Mouse (Mus musculus) naive thymus-derived CD4-positive, alpha-beta T cell, adult 2 months (primary cell): ENCODE measurements around the gene Gtsf1.
"Not testable (repeated sequence)": the region's sequence is repeated elsewhere in the genome, so short reads cannot be mapped to it uniquely, and the experiment has no call there.

ENCODE experiments used
- DNase-seq: peaks from one replicate; pipeline ENCODE4 v3.0.0-alpha.2; 2011; ENCODE audit warnings: low read depth

Gene Gtsf1

DNA sequence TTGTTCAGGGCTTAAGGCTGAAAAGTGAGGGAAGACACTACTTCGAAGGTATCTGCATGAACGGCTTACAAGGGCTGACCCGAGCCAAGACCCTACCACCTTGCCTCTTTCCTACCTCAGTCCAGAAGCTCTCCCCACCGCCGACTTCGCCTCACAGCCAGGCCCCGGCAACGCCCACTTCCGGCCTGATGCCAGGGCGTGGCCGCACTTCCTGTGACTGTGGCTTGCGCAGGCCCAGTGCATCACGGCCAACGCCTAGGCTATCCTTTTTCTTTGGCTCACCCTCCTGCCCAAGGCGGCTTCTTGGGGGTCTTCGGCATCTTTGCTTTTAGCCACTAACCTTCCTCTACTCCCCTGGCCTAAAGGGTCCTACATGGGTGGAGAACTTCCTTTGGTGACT lies at the start of gene Gtsf1:
Gene Gtsf1, minus strand, starts transcription at position 230 of the 400 bp plus-strand sequence.
- no peak for DNase-seq

GRCm38 (mm10) chr15:103479080-103479606 lies 48.9 kb upstream of the Gtsf1 start:
- no peak for DNase-seq

GRCm38 (mm10) chr15:103473769-103474168 lies 43.5 kb upstream of the Gtsf1 start:
- no peak for DNase-seq

DNA sequence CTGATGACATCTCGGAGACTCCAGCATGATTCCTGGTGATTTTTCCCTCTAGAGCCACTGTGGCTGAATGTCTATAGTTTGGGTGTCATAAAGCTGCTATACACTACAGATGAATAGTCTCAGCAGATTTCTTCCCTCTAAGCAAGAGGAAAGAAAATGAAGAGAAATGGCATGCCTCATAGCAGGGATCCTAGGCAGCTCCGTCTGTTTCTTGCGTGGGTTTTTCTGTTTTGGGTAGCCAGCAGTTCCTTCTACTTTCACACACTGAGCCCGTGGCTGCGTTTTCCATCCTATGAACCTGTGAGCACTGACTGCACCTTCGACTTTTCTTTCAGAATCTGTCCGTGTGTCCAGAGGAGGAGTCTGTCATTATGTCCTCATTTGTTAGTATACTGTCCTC lies 42.9 kb upstream of the Gtsf1 start:
- DNase-seq: no peak

DNA sequence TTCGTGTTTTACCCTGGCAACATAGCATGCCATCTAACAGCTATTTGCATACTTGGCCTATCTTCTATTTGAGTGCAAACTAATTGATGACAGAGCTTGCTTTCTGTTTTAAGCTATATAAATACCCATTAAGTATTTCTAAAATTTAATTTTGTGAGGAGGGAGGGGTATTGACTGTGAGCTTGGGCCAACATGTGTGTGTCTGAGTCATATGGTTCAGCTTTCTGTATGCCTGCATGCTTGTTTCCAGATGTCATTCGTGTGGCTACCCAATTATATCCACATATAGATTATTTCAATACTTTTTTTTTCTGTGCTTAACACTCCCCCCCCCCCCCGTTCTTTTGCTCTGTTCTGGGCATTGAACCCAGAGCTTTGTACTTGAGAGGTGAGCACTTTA lies 42.0 kb upstream of the Gtsf1 start:
- no peak for DNase-seq

GRCm38 (mm10) chr15:103471488-103472194 lies 41.4 kb upstream of the Gtsf1 start:
- DNase-seq: no peak

- no peak for DNase-seq
Measured at GRCm38 (mm10) chr15:103462539-103463261, 32.4 kb upstream of the Gtsf1 start.

- peak; percentile 42 for DNase-seq
Measured at GRCm38 (mm10) chr15:103454449-103454848, 24.2 kb upstream of the Gtsf1 start.

- DNase-seq: peak; percentile 89
Measured at GRCm38 (mm10) chr15:103453551-103454218, 23.4 kb upstream of the Gtsf1 start, which contains the start of gene Nckap1l. Gene Nckap1l (plus strand): TSS chr15:103453794.

GRCm38 (mm10) chr15:103448369-103448768 lies 18.1 kb upstream of the Gtsf1 start, which contains the start of gene Gtsf2:
Gene Gtsf2 (minus strand): TSS chr15:103448469.
- no peak for DNase-seq

DNA sequence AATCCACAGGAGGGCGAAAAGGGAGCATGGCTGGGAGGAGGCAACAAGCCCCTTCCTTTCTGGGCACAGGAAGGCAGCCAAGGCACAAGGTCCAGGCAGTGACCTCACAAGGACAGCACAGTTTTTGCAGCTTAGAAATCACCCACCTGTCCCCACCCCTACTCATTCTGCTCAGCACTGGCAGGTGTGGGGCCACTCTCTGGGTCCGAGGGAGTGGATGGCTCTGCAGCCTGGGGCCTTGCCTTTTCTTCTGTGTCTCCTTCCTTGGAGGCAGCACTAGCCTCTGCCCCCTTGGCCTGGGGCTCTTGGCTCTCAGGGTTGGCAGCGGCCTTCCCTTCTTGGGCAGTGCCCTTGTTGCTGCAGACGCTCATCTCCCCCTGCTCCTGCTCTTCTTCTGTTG lies 15.7 kb upstream of the Gtsf1 start:
- not testable (repeated sequence) for DNase-seq

DNA sequence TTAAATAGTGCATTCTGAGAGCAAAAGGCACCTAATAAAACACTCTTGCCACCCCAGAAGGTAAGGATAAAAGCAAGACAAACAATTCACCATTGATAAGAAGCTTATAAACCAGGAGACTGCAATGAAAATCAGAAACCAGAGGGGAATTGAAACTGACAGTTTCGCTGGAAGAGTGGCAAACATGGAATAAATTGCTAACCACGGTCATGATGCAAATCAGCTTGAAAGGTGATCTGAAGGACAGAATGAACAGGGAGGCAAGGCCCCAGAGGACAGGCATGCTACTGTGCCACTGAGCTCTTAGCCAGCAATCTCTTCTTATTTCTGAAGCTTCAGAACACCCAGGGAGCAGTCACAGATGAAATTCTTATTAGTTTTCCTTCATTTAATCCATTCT lies 3.3 kb downstream of the Gtsf1 start:
- DNase-seq: no peak

DNA sequence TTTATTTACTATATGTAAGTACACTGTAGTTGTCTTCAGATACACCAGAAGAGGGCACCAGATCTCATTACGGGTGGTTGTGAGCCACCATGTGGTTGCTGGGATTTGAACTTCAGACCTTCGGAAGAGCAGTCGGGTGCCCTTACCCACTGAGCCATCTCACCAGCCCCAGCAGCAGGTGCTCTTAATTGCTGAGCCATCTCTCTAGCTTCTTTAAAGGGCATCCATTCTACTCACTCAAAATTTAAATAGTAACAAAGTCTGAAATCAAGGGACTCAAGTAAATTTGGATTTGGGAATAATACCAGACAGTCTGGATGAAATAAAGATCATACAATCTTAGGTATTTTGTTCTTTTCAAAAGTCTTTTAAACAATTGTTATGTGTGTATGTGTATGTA lies 24.7 kb downstream of the Gtsf1 start:
- DNase-seq: not testable (repeated sequence)

- DNase-seq: no peak
Measured at GRCm38 (mm10) chr15:103401361-103401760, 28.9 kb downstream of the Gtsf1 start.

DNA sequence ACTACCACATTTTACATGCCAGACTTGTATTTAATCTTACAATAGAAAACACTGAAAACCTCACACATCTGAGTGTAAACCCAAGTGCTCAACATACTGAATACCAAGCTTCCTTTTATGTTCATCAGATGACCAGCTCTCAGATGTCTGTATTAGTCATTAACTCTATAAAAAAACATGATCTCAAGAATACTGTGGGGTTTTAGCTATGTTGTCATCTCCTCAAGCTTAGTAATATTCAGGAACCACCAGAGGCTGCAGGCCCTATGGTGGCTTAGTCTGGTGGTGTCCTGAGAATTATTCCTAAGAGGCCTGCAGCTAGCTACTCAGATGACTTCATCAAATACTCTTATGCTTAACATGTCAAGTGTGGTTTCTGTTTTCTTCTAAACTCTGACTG lies 36.7 kb downstream of the Gtsf1 start:
- DNase-seq: no peak

DNA sequence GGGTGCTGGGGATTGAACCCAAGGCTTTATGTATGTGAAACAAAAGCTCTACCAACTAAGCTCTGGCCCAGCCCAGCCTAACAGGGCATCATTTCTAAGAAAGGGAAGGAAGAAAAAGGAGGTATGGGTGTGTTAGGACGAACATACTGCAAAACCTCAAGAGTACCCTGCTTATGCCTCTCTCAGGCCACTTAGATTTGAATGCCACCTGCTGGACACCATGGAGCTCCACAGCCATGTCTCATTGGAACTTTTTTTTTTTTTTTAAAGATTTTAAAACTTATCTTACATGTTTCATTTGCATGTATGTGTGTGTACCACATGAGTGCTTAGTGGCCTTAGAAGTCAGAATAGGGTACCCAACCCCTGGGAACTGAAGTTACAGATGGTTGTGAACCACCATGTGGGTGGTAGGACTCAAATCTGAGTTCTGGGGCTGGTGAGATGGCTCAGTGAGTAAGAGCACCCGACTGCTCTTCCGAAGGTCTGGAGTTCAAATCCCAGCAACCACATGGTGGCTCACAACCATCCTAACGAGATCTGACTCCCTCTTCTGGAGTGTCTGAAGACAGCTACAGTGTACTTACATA lies 41.6 kb downstream of the Gtsf1 start:
- DNase-seq: peak; percentile 22

DNA sequence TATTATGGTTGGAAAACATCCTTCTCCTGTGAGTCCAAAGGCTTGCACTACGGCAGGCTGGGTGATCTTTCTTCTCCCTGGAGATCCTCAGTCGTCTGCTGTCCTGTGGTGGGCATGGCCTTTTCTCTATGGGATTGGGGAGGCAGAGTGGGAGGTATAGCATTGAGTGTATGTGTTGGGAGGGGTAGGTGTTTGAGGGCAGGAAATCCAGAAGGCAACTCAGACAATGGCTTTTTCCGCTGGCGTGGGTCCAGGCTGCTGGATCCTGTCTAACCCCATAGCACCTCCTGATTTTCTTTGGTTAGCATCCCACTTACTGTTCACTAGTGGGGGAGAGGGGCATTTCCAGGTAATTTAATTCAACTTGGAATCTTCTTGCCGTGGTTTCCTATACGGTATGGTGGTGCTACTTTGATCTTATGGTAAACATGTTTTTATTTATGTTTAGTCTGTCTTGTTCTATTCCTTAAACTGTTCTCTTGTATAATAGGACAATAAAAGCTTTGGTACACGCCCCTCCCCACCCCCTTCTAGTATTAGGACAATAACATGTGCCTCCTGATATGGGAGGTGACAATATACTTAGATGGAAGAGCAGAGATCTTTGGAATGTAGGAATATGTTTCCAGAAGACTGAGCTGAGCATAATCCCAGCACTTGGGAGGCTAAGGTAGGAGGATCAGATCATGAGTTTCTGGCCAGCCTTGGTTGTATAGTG lies 46.3 kb downstream of the Gtsf1 start:
- DNase-seq: no peak

GRCm38 (mm10) chr15:103382795-103383406 lies 47.4 kb downstream of the Gtsf1 start:
- no peak for DNase-seq

GRCm38 (mm10) chr15:103382075-103382474 lies 48.2 kb downstream of the Gtsf1 start:
- no peak for DNase-seq

GRCm38 (mm10) chr15:103378665-103379356 lies 51.5 kb downstream of the Gtsf1 start:
- no peak for DNase-seq
